Mouse (Mus musculus) cerebellum, postnatal 25 days (tissue): ENCODE measurements around the gene Zfp280d.
A peak's percentile ranks its signal among the peaks of the same experiment; 100 is the strongest.
"Not testable (repeated sequence)": the region's sequence is repeated elsewhere in the genome, so short reads cannot be mapped to it uniquely, and the experiment has no call there.

Experiments used
- DNase-seq, 2 experiments: peaks; one replicate each; pipeline ENCODE4 v3.0.0; 2021; ENCODE audit warnings: mixed read lengths in 2 of 2

The Zfp280d gene

DNA sequence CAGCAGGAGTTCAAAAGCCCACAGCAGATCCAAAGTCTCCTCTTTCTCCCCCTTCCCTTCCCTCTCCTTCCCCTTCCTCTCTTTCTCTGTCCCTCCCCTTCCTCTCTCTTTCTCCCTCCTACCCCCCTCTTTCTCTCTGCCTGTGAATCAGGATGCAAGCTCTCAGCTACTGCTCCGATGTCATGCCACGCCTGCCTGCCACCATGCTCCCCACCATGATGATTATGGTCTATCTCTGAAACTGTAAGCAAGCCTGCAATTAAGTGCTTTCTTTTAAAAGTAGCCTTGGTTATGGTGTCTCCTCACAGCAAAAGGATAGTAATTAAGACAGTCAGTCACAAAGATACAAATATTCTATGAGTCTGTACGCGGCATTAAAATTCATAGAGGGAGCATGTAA is 100.3 kb downstream of the Zfp280d start:
- no peak for DNase-seq

- DNase-seq: no peak
These were observed 101.0 kb downstream of the Zfp280d start for GRCm38 (mm10) chr9:72375639-72376038.

- no peak for DNase-seq
These were observed 111.1 kb downstream of the Zfp280d start for GRCm38 (mm10) chr9:72385786-72386185.

- DNase-seq: no peak
These were observed 114.3 kb downstream of the Zfp280d start for GRCm38 (mm10) chr9:72388934-72389333.

DNA sequence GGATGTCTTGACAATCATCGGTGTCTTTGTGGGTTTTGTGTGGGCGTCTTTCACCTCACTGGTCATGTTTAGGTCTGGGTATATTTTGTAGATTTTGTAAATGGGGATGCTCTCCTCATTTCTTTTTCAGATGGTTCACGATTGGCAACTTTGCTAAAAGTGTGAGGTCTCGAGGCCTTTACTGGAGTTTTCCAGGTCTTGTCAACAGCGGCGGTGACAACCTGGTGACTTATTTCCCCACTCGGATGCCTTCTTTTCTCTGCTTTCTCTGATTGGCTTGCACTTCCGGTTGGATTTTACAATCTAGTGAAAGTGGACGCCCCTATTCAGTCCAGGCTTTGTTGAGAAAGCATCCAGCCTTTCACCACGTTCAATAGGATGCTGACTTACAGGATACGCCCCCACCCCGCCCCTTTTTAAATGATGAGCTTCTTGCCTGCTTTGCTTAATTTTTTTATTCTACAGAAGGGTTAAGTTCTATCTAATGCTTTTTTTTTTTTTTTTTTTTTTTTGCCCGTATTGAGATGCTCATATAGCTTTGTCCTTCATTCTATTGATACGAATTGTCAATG is 114.9 kb downstream of the Zfp280d start:
- no peak for DNase-seq

GRCm38 (mm10) chr9:72390321-72391077 is 115.8 kb downstream of the Zfp280d start:
- no peak for DNase-seq

DNA sequence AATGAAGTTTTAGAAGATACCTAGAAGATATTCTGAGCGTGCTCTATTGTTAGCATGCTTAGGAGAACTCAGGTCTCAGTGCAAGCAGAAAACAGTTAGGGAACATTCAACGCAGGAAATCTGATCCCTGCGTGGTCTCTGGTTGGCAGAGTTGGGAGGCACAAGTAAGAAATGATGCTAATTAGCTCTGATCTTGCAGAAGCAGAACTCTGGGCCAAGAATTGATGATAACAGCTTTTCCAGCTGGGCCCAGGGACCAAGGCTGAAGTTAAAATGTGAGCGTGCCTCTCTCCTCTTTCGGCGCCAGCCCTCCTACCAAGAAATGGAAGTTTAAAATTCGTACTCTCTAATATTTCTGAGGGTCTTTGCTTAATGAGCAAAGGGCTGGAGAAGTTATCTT is 118.0 kb downstream of the Zfp280d start:
- DNase-seq: no peak

- DNase-seq: peak; percentile 62 to 64
These were observed 118.6 kb downstream of the Zfp280d start for GRCm38 (mm10) chr9:72393238-72393637.

- peak; percentile 14 to 22 for DNase-seq
These were observed 119.2 kb downstream of the Zfp280d start for GRCm38 (mm10) chr9:72393869-72394341.

GRCm38 (mm10) chr9:72400121-72400520 is 125.5 kb downstream of the Zfp280d start:
- DNase-seq: no peak

- DNase-seq: not testable (repeated sequence)
These were observed 127.1 kb downstream of the Zfp280d start for GRCm38 (mm10) chr9:72401769-72402168.

GRCm38 (mm10) chr9:72403421-72403820 is 128.8 kb downstream of the Zfp280d start:
- DNase-seq: no peak

DNA sequence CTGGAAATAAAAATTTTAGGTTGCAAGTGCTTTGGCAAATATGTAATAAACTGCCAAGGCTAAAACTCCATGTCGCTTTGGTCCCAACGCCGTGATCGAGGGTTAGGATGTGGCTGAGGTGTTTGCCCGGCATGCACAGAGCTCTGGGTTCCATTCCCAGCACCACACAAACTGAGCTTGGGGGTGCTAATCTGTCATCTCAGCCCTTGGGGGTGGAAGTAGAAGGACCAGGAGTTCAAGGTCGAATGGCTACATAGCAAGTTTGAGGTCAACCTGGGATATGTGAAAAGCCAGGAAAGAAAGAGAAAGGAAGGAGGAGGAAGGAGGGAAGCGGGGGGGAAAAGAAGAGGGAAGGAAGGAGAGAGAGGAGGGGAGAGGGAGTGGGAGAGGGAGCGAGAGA is 129.8 kb downstream of the Zfp280d start:
- no peak for DNase-seq

- DNase-seq: no peak
These were observed 130.3 kb downstream of the Zfp280d start for GRCm38 (mm10) chr9:72404934-72405333.

DNA sequence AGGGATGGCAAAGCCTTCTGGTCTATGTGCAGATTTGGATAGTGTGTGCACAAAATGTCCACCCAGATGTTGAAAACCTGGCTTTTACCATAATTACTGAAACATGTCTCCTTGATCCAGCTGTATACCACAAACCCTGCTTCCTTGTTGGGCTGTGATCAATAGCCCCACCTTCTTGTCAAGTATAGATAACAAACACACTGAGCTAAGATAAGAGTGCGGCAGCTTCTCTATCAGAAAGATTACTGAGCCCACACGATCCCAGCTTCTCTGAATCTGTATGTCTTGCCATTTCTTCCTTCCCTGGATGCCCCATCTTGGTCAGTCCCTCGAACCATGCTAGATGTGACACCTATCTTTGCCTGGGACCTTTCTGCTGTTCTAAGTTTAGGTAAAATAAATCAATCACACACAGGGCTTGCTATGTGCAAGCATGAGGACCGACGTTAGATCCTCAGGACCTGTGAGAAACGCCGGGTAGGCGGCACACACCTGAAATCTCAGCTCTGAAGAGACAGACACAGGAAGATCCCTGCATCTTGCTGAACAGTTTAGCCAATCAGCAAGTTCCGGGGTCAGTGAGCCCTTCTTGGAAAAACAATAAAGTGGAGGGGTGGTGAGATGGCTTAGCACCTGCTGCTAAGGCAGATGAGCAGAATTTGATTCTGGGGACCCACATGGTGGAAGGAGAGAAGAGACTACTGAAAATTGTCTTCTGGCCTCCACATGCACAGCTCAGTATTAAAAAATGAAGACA is 131.4 kb downstream of the Zfp280d start:
- DNase-seq: no peak

- peak; percentile 83 to 91 for DNase-seq
These were observed 133.5 kb downstream of the Zfp280d start for GRCm38 (mm10) chr9:72408131-72408586.

- DNase-seq: no peak
These were observed 134.9 kb downstream of the Zfp280d start for GRCm38 (mm10) chr9:72409381-72410225.

- no peak for DNase-seq
These were observed 137.1 kb downstream of the Zfp280d start for GRCm38 (mm10) chr9:72411746-72412145.
